Mouse (Mus musculus) mature B cell (primary cell): ENCODE measurements around the gene Rnf115.
"Not testable (repeated sequence)": the region's sequence is repeated elsewhere in the genome, so short reads cannot be mapped to it uniquely, and the experiment has no call there.

Source experiments
- in situ Hi-C: fragments of 300-500 bp; cut with MboI; formaldehyde crosslinking; loops from 2 replicates; pipeline ENCODE4 v1.14.3; 2019

The Rnf115 gene

GRCm38 (mm10) chr3:96727343-96727827 is at the start of gene Rnf115, which contains the start of gene Polr3c:
Gene Rnf115 (plus strand): TSS chr3:96727664.
Gene Polr3c (minus strand): TSS chr3:96727628.
- in situ Hi-C loops = no loop called here

- in situ Hi-C loops = no loop called here
These were observed 49.0 kb upstream of the Rnf115 start for GRCm38 (mm10) chr3:96678456-96678855.

- in situ Hi-C loops = no loop called here
These were observed 48.2 kb upstream of the Rnf115 start for GRCm38 (mm10) chr3:96679159-96679674.

- in situ Hi-C loops = no loop called here
These were observed 47.1 kb upstream of the Rnf115 start for GRCm38 (mm10) chr3:96680269-96680956.

- in situ Hi-C loops = no loop called here
These were observed 44.0 kb upstream of the Rnf115 start for GRCm38 (mm10) chr3:96683496-96683895.

- in situ Hi-C loops = no loop called here
These were observed 43.2 kb upstream of the Rnf115 start for GRCm38 (mm10) chr3:96684151-96684821.

GRCm38 (mm10) chr3:96684822-96685156 is 42.7 kb upstream of the Rnf115 start:
- in situ Hi-C loops = no loop called here

- in situ Hi-C loops = not testable (repeated sequence)
These were observed 41.4 kb upstream of the Rnf115 start for GRCm38 (mm10) chr3:96686057-96686456.

- in situ Hi-C loops = no loop called here
These were observed 38.6 kb upstream of the Rnf115 start for GRCm38 (mm10) chr3:96688854-96689253.

- in situ Hi-C loops = no loop called here
These were observed 37.2 kb upstream of the Rnf115 start for GRCm38 (mm10) chr3:96690298-96690697.

- in situ Hi-C loops = no loop called here
These were observed 35.0 kb upstream of the Rnf115 start for GRCm38 (mm10) chr3:96692506-96692905.

- in situ Hi-C loops = no loop called here
These were observed 33.9 kb upstream of the Rnf115 start for GRCm38 (mm10) chr3:96693579-96693978.

GRCm38 (mm10) chr3:96696198-96696765 is 31.2 kb upstream of the Rnf115 start, which contains the start of gene Pias3:
Gene Pias3 (plus strand): TSS chr3:96696384.
- in situ Hi-C loops = no loop called here

GRCm38 (mm10) chr3:96696766-96697732 is 30.4 kb upstream of the Rnf115 start:
- in situ Hi-C loops = no loop called here

GRCm38 (mm10) chr3:96698993-96699690 is 28.3 kb upstream of the Rnf115 start:
- in situ Hi-C loops = no loop called here

- in situ Hi-C loops = no loop called here
These were observed 27.1 kb upstream of the Rnf115 start for GRCm38 (mm10) chr3:96700376-96700775.

GRCm38 (mm10) chr3:96701003-96701402 is 26.5 kb upstream of the Rnf115 start:
- in situ Hi-C loops = no loop called here

- in situ Hi-C loops = no loop called here
These were observed 22.7 kb upstream of the Rnf115 start for GRCm38 (mm10) chr3:96704778-96705177.

GRCm38 (mm10) chr3:96706217-96706616 is 21.2 kb upstream of the Rnf115 start:
- in situ Hi-C loops = no loop called here

- in situ Hi-C loops = no loop called here
These were observed 20.5 kb upstream of the Rnf115 start for GRCm38 (mm10) chr3:96706984-96707383.
